Mouse (Mus musculus): ENCODE measurements around the gene Tgif2.

GRCm38 (mm10) chr2:156843331-156843730, 3.5 kb downstream of the Tgif2 start:
- no peak for TF ChIP-seq POLR2A (IDR thresholded peaks at IDR 0.05; ENCODE audit: extremely low read depth, insufficient read depth, low read length)
- TF ChIP-seq CTCF (IDR thresholded peaks at IDR 0.05; ENCODE audit: low read depth, low read length) = no peak
